Mouse (Mus musculus): ENCODE measurements at regions not wholly inside any gene's neighbourhood (a gene's known extent, or its start where the extent isn't known, plus 50 kb on each side); places are given as distances from the start of the nearest gene placed in this dataset.

- H3K27ac ChIP-seq (ENCODE audit: insufficient read depth, low read depth, low read length): no peak overlapping the region
- TF ChIP-seq CTCF (conservative IDR thresholded peaks at IDR 0.05; ENCODE audit: insufficient read depth, insufficient read length, low read depth, low read length): no peak
- no peak for TF ChIP-seq POLR2A (IDR thresholded peaks at IDR 0.05; ENCODE audit: low read depth, low read length)
- WGBS: 65% methylated on average over 3 of the region's 3 CpGs
- H3K27me3 ChIP-seq (replicated peaks; ENCODE audit: control insufficient read depth, insufficient read depth, low read length): no peaks in the 10 kb centered on the region
- no peak for DNase-seq
- H3K4me1 ChIP-seq (ENCODE audit: control insufficient read depth, insufficient read depth, low read length): no peaks in the 10 kb centered on the region
- H3K36me3 ChIP-seq (ENCODE audit: control insufficient read depth, insufficient read depth, low read length): no peaks in the 10 kb centered on the region
- H3K4me3 ChIP-seq (ENCODE audit: insufficient read depth, low read depth, low read length): no peak overlapping the region
Measured at GRCm38 (mm10) chr14:89554127-89554526, 1082.9 kb upstream of the Pcdh20 start.

All from kidney, adult 2 months (tissue).